Mouse (Mus musculus): ENCODE measurements around the gene Avil. TPM values are rescaled to one million over a fixed set of nuclear protein-coding genes. Genes with fewer than 3 reads are reported as not detected.
A peak's percentile ranks its signal among the peaks of the same experiment; 100 is the strongest.

The Avil gene
- polyA plus RNA-seq, 1 experiment from 2014 or later: 3.4 TPM

DNA sequence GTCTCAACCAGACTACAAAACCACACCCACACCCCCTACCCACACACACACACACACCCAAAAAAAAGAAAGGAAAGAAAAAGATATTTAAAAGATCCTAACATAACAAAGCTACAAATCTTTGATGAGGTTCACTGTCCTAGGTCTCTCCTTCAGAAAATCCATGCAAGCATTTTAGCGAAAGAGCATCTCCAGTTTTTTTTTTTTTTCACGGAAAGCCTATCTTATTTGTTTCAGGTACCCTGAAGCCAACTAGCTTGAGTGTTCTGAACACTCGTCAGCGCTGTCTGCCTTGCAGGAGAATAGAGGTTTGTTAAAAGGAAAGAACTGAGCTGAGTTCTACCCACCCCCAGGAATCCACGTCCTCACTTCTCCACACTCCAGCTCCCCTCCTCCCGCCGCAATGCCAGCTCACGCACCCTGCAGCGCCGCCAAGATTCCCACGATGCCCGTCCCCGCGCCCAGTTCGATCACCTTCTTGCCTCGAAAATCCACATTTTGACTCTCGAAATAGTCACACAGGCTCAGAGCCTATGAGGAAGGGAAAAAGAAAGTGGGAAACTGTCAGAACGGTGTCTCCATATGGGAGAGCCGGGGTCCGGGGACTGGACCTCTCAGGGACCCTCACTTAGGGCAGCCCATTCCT, 40.2 kb downstream of the Avil start:
- WGBS: under 1% methylated on average over 20 of the region's 20 CpGs
- peaks cover 16% of the 10 kb centered on the region for H3K27me3 ChIP-seq
- peak overlapping the region; percentile 74 for H3K4me3 ChIP-seq
- peaks cover 9% of the 10 kb centered on the region; the same call in 1 of the 2 replicates for H3K36me3 ChIP-seq
- no peak overlapping the region for H3K27ac ChIP-seq (replicated peaks)
- H3K9me3 ChIP-seq: no peaks in the 10 kb centered on the region
- peak overlapping the region; percentile 62 for H3K9ac ChIP-seq (replicated peaks)
- ATAC-seq (ENCODE audit: low FRiP score, low read depth): no peak
- peak overlapping the region; percentile 92 for H3K4me2 ChIP-seq (replicated peaks)
- H3K4me1 ChIP-seq: peaks cover 16% of the 10 kb centered on the region

DNA sequence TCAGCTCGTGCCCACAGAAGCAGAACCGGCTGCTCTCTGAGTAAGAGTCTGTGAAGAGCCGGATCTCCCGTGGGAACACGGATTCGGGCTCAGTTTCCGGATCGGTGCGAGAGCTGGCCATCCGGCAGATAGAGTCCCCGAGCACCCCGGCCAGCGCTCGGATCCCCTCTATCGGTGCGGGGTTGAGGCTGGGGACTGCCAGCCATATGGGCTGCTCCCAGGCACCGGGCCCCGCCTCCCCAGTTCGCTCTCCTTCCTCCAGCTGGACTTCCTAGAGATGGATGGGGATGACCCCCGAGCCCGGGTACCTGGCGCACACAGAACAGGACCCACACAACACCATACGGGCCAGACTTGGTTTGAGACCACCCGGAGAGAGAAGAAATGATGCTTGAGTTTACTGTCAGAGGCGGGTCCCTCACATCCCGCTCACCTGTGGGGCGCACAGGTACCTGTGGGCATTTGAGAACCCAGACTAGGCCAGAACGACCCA, 40.8 kb downstream of the Avil start, which contains the start of the genes Mettl1 and Eef1akmt3:
Gene Mettl1 (plus strand): TSS at position 141 of the 493 bp plus-strand sequence.
Gene Eef1akmt3 (minus strand): TSS at position 240 of the 493 bp plus-strand sequence.
- Histone ChIP-seq H3K9me3 (no peaks in the 10 kb centered on the region), H3K4me2 (replicated peaks) (peak within 1 kb of the TSS; percentile 92), H3K4me3 (peak within 1 kb of the TSS; percentile 74), H3K4me1 (peaks cover 16% of the 10 kb centered on the region), H3K27me3 (peaks cover 16% of the 10 kb centered on the region), H3K36me3 (peaks cover 9% of the 10 kb centered on the region; the same call in 1 of the 2 replicates), H3K9ac (replicated peaks) (peak within 1 kb of the TSS; percentile 62), H3K27ac (replicated peaks) (no peak within 1 kb of the TSS)
- 0% methylated on average over 28 of the region's 28 CpGs for WGBS
- ATAC-seq (ENCODE audit: low FRiP score, low read depth): peak; percentile 81; the same call in 1 of the 2 replicates

DNA sequence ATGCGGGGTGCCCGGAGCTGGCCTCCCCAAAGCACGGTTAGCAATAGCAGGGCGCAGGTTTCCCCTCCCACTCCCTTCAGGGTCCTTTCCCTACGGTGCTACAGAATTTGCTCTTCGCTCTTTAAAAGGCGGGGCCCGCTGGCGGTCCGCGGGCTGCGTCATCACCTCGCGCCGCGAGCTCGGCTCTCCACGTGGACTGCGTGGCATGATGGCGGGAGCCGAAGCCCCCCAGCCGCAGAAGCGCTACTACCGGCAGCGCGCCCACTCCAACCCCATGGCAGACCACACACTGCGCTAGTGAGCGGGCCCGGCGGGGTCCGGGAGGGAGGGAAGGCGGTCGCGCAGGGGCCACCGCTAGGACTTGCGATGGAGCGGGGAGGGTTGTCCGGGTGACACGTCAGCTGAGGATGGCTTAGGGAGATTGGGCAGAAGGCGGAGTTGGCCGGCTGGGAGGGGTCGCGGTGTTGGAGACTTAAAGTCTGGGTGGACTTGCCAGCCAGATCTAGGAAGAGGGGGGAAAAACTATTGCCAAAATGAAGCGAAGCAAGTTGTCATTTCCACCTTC, 41.3 kb downstream of the Avil start:
- Histone ChIP-seq H3K36me3 (peaks cover 13% of the 10 kb centered on the region; the same call in 1 of the 2 replicates), H3K4me1 (peaks cover 16% of the 10 kb centered on the region), H3K27me3 (peaks cover 16% of the 10 kb centered on the region), H3K4me2 (replicated peaks) (peak overlapping the region; percentile 92), H3K9ac (replicated peaks) (peak overlapping the region; percentile 62), H3K4me3 (peak overlapping the region; percentile 74), H3K27ac (replicated peaks) (no peak overlapping the region), H3K9me3 (no peaks in the 10 kb centered on the region)
- ATAC-seq (ENCODE audit: low FRiP score, low read depth): peak; percentile 88
- 0% methylated on average over 44 of the region's 44 CpGs for WGBS

DNA sequence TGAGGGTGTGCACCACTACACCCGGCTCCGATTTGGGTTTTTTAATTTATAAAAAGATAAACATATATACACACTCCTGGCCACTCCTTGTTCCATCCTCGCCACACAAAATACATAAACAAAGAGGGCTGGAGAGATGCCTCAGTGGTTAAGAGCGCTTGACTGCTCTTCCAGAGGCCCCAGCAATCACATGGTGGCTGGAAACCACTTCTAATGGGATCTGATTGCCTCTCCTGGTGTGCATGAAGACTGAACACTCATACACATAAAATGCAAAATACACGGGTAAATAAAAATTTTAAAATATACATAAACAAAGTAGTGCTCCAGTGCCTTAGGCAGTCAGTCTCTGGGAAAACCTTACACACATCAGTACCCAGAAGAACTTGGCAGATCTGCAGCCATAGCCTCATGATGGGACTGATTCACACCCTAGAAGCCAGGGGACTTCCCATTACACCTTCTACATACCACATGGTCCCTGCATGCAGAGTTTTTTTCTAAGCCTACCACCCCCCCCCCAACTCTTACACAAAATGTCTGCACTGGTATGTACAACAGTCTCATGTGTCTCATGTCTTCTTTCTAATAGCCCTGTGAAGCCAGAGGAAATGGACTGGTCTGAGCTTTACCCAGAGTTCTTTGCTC, 42.1 kb downstream of the Avil start:
- peak overlapping the region; percentile 74 for H3K4me3 ChIP-seq
- no peaks in the 10 kb centered on the region for H3K9me3 ChIP-seq
- peaks cover 23% of the 10 kb centered on the region for H3K27me3 ChIP-seq
- H3K9ac ChIP-seq (replicated peaks): peak overlapping the region; percentile 62
- no peak for ATAC-seq (ENCODE audit: low FRiP score, low read depth)
- peaks cover 16% of the 10 kb centered on the region; the same call in 1 of the 2 replicates for H3K36me3 ChIP-seq
- 19% methylated on average over 5 of the region's 5 CpGs for WGBS
- peaks cover 16% of the 10 kb centered on the region for H3K4me1 ChIP-seq
- peak overlapping the region; percentile 92 for H3K4me2 ChIP-seq (replicated peaks)
- H3K27ac ChIP-seq (replicated peaks): no peak overlapping the region

DNA sequence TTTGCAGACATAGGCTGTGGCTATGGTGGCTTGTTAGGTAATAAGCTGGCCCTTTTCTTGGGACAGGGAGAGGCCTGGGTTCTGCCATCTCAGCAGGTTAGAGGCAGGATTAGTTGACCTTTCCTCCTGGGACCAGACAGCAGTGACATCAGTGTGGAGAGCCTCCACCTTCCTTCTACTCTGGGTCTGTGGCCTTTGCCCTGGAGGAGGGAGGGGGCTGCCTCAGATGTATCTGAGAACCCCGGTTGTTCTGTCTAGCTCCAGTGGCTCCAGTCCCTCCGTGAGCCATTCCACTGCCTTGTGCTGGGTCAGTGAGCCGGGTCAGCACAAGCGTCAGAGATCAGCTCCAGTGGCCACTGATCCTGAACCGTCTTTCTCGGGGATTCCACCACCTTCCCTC, 42.7 kb downstream of the Avil start:
- 0 out of 2 replicates have a peak overlapping the region, but pooled peaks have one; percentile 92 for H3K4me2 ChIP-seq (replicated peaks)
- peaks cover 28% of the 10 kb centered on the region for H3K27me3 ChIP-seq
- H3K4me3 ChIP-seq: no peak overlapping the region
- 57% methylated on average over 6 of the region's 6 CpGs for WGBS
- H3K9ac ChIP-seq (replicated peaks): no peak overlapping the region; the same call in 1 of the 2 replicates
- H3K27ac ChIP-seq (replicated peaks): no peak overlapping the region
- H3K4me1 ChIP-seq: peaks cover 16% of the 10 kb centered on the region
- ATAC-seq (ENCODE audit: low FRiP score, low read depth): no peak
- H3K36me3 ChIP-seq: peaks cover 16% of the 10 kb centered on the region; the same call in 1 of the 2 replicates
- H3K9me3 ChIP-seq: no peaks in the 10 kb centered on the region

DNA sequence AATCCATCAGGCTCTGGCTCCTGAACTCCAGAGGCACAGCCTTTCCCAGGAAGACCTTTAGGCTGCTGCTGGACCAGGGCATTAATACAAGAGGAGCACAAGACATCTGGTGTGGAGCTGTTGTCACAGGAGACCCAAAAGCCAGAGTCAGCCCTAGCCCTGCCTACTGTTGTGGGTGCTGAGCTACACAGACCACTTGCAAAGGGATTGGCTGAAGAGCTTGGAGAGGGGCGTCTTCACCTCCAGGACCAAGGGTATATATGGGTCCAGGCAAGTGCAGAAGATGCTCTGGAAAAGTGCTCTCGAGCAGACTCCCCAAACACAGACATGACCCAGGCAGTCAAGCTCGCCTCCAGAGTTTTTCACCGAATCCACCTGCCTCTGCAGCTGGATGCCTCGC, 47.4 kb downstream of the Avil start, which contains the start of gene Cyp27b1:
Gene Cyp27b1 (plus strand): TSS at position 297 of the 400 bp plus-strand sequence.
- Histone ChIP-seq H3K27ac (replicated peaks) (no peak within 1 kb of the TSS), H3K4me2 (replicated peaks) (no peak within 1 kb of the TSS), H3K9ac (replicated peaks) (no peak within 1 kb of the TSS), H3K4me3 (0 out of 2 replicates have a peak within 1 kb of the TSS, but pooled peaks have one; percentile 10), H3K9me3 (no peaks in the 10 kb centered on the region), H3K27me3 (peaks cover 58% of the 10 kb centered on the region), H3K4me1 (peaks cover 4% of the 10 kb centered on the region), H3K36me3 (peaks cover 16% of the 10 kb centered on the region; the same call in 1 of the 2 replicates)
- WGBS: 32% methylated on average over 5 of the region's 5 CpGs
- no peak for ATAC-seq (ENCODE audit: low FRiP score, low read depth)

DNA sequence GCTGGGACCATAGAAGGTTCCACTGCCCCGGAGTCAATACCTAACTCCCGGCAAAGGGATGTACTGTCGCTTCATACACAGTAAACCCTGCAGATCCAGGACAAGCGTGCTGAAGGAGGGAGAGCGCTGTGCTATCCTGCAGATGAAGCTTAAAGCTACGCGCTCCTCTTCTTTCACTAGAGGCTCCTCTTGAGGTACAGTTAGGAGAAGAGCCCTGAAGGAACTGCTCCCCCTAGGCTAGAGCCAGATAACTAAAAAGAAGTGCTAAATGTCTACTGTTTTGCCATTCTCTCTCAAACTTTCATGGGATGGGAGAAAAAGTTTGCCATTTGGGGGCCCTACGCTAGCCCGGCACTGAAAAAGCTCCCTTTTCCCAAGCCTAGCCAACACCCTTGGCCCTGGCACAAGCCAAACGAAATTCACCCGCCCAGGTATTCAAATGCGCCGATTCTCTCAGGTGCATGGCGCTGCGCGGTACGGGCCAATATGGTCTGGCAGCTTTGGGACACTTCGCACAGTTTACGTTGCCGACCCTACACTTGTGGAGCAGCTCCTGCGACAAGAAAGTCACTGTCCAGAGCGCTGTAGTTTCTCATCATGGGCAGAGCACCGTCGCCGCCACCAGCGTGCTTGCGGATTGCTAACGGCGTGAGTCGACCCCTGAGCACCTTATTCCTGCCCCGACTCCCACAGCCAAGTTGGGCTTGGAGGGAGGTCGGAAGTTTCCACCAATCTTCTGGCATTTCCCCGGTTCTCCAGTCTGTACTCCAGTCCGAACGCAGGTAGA, 48.3 kb downstream of the Avil start:
- 6% methylated on average over 35 of the region's 35 CpGs for WGBS
- no peaks in the 10 kb centered on the region for H3K9me3 ChIP-seq
- H3K27ac ChIP-seq (replicated peaks): no peak overlapping the region
- no peak for ATAC-seq (ENCODE audit: low FRiP score, low read depth)
- peaks cover 3% of the 10 kb centered on the region; the same call in 1 of the 2 replicates for H3K4me1 ChIP-seq
- peaks cover 20% of the 10 kb centered on the region; the same call in 1 of the 2 replicates for H3K36me3 ChIP-seq
- H3K9ac ChIP-seq (replicated peaks): no peak overlapping the region
- no peak overlapping the region for H3K4me2 ChIP-seq (replicated peaks)
- H3K4me3 ChIP-seq: 0 out of 2 replicates have a peak overlapping the region, but pooled peaks have one; percentile 10
- H3K27me3 ChIP-seq: peaks cover 58% of the 10 kb centered on the region

DNA sequence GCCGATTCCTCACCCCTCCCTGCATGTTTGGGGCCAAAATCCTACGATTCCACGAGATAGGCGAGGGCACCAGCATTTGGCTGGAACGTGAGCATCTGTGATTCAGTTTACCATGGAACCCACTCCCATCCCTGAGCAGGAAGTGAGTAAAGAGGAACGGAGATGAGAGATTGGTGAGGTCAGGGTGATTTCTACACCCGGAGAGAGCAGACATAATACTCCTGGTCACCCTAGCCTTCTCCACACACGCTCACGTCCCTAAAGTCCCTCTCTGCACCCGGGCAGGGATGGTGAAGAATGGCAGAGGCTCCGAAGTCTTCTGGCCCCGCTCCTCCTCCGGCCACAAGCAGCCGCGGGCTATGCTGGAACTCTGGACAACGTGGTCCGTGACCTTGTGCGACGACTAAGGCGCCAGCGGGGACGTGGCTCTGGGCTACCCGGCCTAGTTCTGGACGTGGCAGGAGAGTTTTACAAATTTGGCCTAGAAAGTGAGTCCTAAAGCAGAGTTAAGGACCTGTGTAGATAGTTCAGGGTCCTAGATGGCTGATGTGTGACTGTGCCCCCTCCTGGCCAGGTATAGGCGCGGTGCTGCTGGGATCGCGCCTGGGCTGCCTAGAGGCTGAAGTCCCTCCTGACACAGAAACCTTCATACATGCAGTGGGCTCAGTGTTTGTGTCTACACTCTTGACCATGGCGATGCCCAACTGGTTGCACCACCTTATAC, 49.0 kb downstream of the Avil start:
- H3K27me3 ChIP-seq: peaks cover 58% of the 10 kb centered on the region
- 4% methylated on average over 29 of the region's 29 CpGs for WGBS
- H3K9me3 ChIP-seq: no peaks in the 10 kb centered on the region
- peaks cover 3% of the 10 kb centered on the region; the same call in 1 of the 2 replicates for H3K4me1 ChIP-seq
- H3K4me2 ChIP-seq (replicated peaks): no peak overlapping the region
- peaks cover 24% of the 10 kb centered on the region; the same call in 1 of the 2 replicates for H3K36me3 ChIP-seq
- H3K9ac ChIP-seq (replicated peaks): no peak overlapping the region
- no peak for ATAC-seq (ENCODE audit: low FRiP score, low read depth)
- no peak overlapping the region for H3K27ac ChIP-seq (replicated peaks)
- H3K4me3 ChIP-seq: 0 out of 2 replicates have a peak overlapping the region, but pooled peaks have one; percentile 10

DNA sequence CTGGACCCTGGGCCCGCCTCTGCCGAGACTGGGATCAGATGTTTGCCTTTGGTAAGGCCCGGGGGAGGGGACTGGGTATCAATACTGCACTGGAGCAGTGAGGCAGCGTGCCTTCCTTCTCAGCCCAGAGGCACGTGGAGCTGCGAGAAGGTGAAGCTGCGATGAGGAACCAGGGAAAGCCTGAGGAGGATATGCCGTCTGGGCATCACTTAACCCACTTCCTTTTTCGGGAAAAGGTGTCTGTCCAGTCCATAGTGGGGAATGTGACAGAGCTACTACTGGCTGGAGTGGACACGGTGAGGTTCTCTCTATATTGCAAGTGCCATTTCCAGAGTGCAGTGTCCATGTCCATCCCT, 49.6 kb downstream of the Avil start:
- no peak for ATAC-seq (ENCODE audit: low FRiP score, low read depth)
- Histone ChIP-seq H3K27ac (replicated peaks) (no peak overlapping the region), H3K4me2 (replicated peaks) (no peak overlapping the region), H3K4me1 (peaks cover 3% of the 10 kb centered on the region; the same call in 1 of the 2 replicates), H3K27me3 (peaks cover 58% of the 10 kb centered on the region), H3K9me3 (no peaks in the 10 kb centered on the region), H3K4me3 (no peak overlapping the region), H3K9ac (replicated peaks) (no peak overlapping the region), H3K36me3 (peaks cover 24% of the 10 kb centered on the region)
- 21% methylated on average over 10 of the region's 10 CpGs for WGBS

DNA sequence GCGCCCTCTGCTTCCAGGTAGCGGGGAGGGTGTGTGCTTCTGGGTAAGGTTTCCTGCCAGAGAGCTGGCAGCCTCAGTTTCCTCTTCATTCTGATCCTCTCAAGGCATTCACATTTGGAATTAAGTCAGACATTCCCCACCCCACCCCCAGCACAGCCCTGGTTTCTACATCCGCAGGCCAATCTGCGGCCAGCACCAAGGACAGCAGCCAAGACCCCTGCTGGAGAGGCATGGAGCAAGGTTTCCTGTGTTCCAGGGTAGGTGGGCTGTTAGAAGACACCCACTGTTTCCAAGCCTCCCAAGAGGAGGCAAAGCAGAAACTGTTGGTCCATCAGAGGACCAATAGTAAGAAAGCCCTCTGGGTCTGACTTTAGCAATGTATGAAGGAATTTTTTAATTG, 54.1 kb downstream of the Avil start:
- no peak overlapping the region for H3K9ac ChIP-seq (replicated peaks)
- 73% methylated on average over 4 of the region's 4 CpGs for WGBS

More for the DNA sequence above, 54.1 kb downstream of the Avil start:
- no peak for ATAC-seq (ENCODE audit: low FRiP score, low read depth)
- H3K27me3 ChIP-seq: peaks cover 30% of the 10 kb centered on the region
- H3K4me3 ChIP-seq: no peak overlapping the region
- no peak overlapping the region for H3K4me2 ChIP-seq (replicated peaks)
- no peak overlapping the region for H3K27ac ChIP-seq (replicated peaks)
- no peaks in the 10 kb centered on the region for H3K9me3 ChIP-seq
- peaks cover 44% of the 10 kb centered on the region for H3K36me3 ChIP-seq
- H3K4me1 ChIP-seq: peaks cover 18% of the 10 kb centered on the region
